Mouse (Mus musculus): ENCODE measurements around the gene Gm49368. TPM values are rescaled to one million over a fixed set of nuclear protein-coding genes. Genes with fewer than 3 reads are reported as not detected.

Gene Gm49368
- polyA plus RNA-seq (2012; rRNA removed), result 0.10 TPM in 1 of 2 replicates, not detected in the other

DNA sequence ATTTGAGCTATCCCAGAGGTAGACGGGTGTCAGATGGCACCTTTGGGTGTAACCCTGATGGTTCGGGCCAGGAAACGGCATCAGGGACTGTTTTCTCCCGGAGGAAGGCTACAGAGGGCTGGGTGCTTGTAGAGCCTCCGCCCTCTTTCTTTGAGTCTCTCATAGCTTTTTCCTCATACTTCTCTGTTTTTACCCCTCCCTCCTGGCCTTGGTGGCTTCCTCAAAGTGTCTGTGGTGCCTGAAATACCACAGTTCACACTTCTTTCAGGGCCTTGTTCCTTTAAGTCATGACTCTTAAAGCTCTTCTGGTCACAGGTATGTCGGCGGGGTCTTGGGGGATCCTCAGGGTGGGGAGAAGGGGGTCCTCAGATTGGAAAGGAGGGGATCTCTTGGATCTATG is at the start of gene Gm49368, which contains the start of gene Itgam:
Gm49368 (plus strand) TSS at position 228 of the 400 bp plus-strand sequence.
Itgam (plus strand) TSS at position 185 of the 400 bp plus-strand sequence.

DNA sequence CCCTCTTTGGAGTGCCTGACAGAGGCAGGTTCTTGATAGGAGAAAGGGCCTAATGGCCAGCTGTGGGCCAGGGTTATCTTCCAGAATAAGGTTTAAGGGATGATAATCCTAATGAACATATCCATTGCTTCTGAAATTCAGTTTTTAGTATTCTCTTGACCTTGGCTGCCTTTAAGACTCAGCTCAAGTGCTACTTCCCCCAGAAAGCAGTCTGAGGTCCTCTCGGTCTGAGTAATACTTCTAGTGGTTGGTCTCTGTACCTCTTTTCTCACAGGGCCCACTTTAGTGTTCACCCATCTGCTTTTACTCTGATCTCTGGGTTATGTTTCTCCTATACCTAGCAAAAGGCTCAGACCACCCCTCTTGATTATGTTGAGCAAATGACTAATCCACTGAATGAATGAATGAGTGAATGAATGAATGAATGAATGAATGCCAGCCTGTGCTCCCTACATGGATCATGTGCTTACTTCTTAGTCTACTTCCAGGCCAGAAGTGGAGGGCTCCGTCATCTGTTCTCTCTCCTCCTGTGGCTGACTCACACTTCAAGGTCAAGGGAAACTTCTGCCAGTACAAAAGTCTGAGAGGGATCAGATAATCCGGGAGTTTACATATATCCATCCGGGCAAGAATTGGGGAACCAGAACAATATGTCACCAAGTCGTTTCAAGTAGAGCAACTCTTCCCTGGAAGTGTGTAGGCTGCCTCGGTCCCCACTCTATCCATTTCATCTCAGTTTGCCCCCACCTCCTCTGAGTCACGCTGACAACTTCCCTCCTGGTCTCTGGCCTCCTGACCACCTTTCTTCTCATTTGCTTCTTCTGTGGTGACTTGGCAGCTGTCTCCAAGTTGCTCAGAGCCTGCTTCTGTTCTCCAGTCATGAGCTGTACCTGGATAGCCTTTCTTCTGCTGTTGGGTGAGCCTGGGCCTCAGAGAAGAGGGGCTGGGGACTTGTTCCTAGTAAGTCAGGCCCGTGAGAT is 66.5 kb downstream of the Gm49368 start, which contains the start of gene Itgax:
Itgax (plus strand) TSS at position 807 of the 980 bp plus-strand sequence.

DNA sequence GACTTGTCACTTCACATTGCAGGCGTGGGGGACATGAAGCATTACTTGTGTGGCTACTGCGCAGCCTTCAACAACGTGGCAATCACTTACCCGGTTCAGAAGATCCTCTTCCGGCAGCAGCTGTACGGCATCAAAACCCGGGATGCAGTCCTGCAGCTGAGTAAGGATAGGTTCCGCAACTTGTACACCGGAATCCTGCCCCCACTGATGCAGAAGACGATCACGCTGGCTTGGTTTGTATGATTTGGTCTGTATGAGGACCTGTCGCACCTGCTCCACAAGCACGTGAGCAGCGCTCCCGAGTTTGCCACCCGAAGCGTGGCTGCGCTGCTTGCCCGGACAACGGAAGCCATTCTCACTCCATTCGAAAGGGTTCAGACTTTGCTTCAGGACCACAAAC is 91.6 kb downstream of the Gm49368 start, which contains the start of gene Itgad:
Itgad (plus strand) TSS at position 301 of the 400 bp plus-strand sequence.

Other genes with a start within 250 kb of the Gm49368 start
- gene Stx4a, start 238.4 kb upstream of the Gm49368 start, polyA plus RNA-seq (2012; rRNA removed), result 61.1 and 76.4 TPM in 2 replicates
- gene Stx1b, start 238.1 kb upstream of the Gm49368 start, polyA plus RNA-seq (2012; rRNA removed), result 3.9 and 4.8 TPM in 2 replicates
- 20.2 and 20.8 TPM in 2 replicates for gene Zfp646, start 186.5 kb upstream of the Gm49368 start, polyA plus RNA-seq (2012; rRNA removed)
- gene Zfp668, start 185.9 kb upstream of the Gm49368 start, polyA plus RNA-seq (2012; rRNA removed), result 6.5 and 7.7 TPM in 2 replicates
- 5.0 and 5.2 TPM in 2 replicates for gene Prss53, start 171.7 kb upstream of the Gm49368 start, polyA plus RNA-seq (2012; rRNA removed)
- gene Gm21974, start 167.2 kb upstream of the Gm49368 start, polyA plus RNA-seq (2012; rRNA removed), result not detected in 2 replicates
- 136 and 159 TPM in 2 replicates for gene Vkorc1, start 167.1 kb upstream of the Gm49368 start, polyA plus RNA-seq (2012; rRNA removed)
- gene Bckdk, start 158.6 kb upstream of the Gm49368 start, polyA plus RNA-seq (2012; rRNA removed), result 74.3 and 95.0 TPM in 2 replicates
- 9.7 and 12.9 TPM in 2 replicates for gene Kat8, start 150.2 kb upstream of the Gm49368 start, polyA plus RNA-seq (2012; rRNA removed)
- 119 and 136 TPM in 2 replicates for gene Prss8, start 132.6 kb upstream of the Gm49368 start, polyA plus RNA-seq (2012; rRNA removed)
- 7.5 and 10.7 TPM in 2 replicates for gene Prss36, start 116.0 kb upstream of the Gm49368 start, polyA plus RNA-seq (2012; rRNA removed)
- gene Fus, start 95.2 kb upstream of the Gm49368 start, polyA plus RNA-seq (2012; rRNA removed), result 156 and 158 TPM in 2 replicates
- gene Pycard, start 68.8 kb upstream of the Gm49368 start, polyA plus RNA-seq (2012; rRNA removed), result 407 and 442 TPM in 2 replicates
- gene Trim72, start 58.7 kb upstream of the Gm49368 start, polyA plus RNA-seq (2012; rRNA removed), result 18.5 and 21.0 TPM in 2 replicates
- gene Itgam, start within 50 bp of the Gm49368 start, polyA plus RNA-seq (2012; rRNA removed), result 4.3 and 4.7 TPM in 2 replicates
- gene Itgax, start 66.9 kb downstream of the Gm49368 start, polyA plus RNA-seq (2012; rRNA removed), result 3.5 and 3.6 TPM in 2 replicates
- gene Itgad, start 91.7 kb downstream of the Gm49368 start, polyA plus RNA-seq (2012; rRNA removed), result 0.09 and 0.17 TPM in 2 replicates
- gene Cox6a2, start 143.7 kb downstream of the Gm49368 start, polyA plus RNA-seq (2012; rRNA removed), result 0.26 and 1.3 TPM in 2 replicates
- gene Armc5, start 174.7 kb downstream of the Gm49368 start, polyA plus RNA-seq (2012; rRNA removed), result 39.7 and 47.0 TPM in 2 replicates
- 1.8 and 2.3 TPM in 2 replicates for gene 9130023H24Rik, start 175.3 kb downstream of the Gm49368 start, polyA plus RNA-seq (2012; rRNA removed)
- 111 and 118 TPM in 2 replicates for gene Tgfb1i1, start 184.1 kb downstream of the Gm49368 start, polyA plus RNA-seq (2012; rRNA removed)
- not detected in 2 replicates for gene Slc5a2, start 203.0 kb downstream of the Gm49368 start, polyA plus RNA-seq (2012; rRNA removed)
- gene BC017158, start 235.5 kb downstream of the Gm49368 start, polyA plus RNA-seq (2012; rRNA removed), result 64.8 and 70.8 TPM in 2 replicates